1 mouse cellular context compared by ENCODE assay signal in genomic region chr11:54354595-54355563, GRCm38 (mm10).
A peak's percentile ranks its signal among the peaks of the same experiment; 100 is the strongest.
TF ChIP-seq lines count a peak whose summit lies in the region.

No protein-coding gene starts in this region.

TF ChIP-seq in MEL, 35 proteins besides CTCF, POLR2A, EP300 and RAD21 (continued from another document):
- peak; percentile 40; the same call in 1 of the 2 replicates for TF ChIP-seq BHLHE40 (IDR thresholded peaks at IDR 0.05; ENCODE audit: borderline replicate concordance, low read depth, low read length)
TF ChIP-seq in MEL: peak in this region for 8.
